In genomic region chr9:83300044-83300443, GRCm38 (mm10) we compare ENCODE assay signal across 18 mouse cellular contexts.
"Had no signal": no experiment of that assay in that cellular context is flagged by ENCODE, and none has a peak within 500 bp of the region (broad histone marks: within the 10 kb centered on the region; RNA-seq: fewer than 3 reads in every experiment).

No protein-coding gene starts in this region.

- H3K4me1 ChIP-seq: neural tube, embryonic 15.5 days had no signal

- H3K4me3 ChIP-seq: midbrain, embryonic 10.5 days; midbrain, embryonic 13.5 days; myocyte; neural tube, embryonic 13.5 days; neural tube, embryonic 15.5 days had no signal

- H3K27ac ChIP-seq: liver, embryonic 14.5 days; midbrain, embryonic 10.5 days; midbrain, embryonic 13.5 days; neural tube, embryonic 13.5 days; neural tube, embryonic 15.5 days had no signal

- H3K9ac ChIP-seq: liver, embryonic 14.5 days; lung, embryonic 14.5 days; midbrain, embryonic 13.5 days; neural tube, embryonic 13.5 days; neural tube, embryonic 15.5 days had no signal

- H3K9me3 ChIP-seq: midbrain, embryonic 10.5 days; midbrain, embryonic 13.5 days; neural tube, embryonic 13.5 days; neural tube, embryonic 15.5 days had no signal

- DNase-seq: lung, adult 18-20 months; lung, embryonic 14.5 days; lung, postnatal 10 days; lung, postnatal 4 days; retina, postnatal 1 day; right cerebral cortex, adult 18-20 months; right cerebral cortex, postnatal 25 days; right cerebral cortex, postnatal 4 days; spleen, adult 18-20 months; thymus, adult 2 months; thymus, postnatal 25 days; thymus, postnatal 4 days had no signal

- H3K36me3 ChIP-seq: midbrain, embryonic 10.5 days; midbrain, embryonic 13.5 days; neural tube, embryonic 13.5 days; neural tube, embryonic 15.5 days had no signal
